Comparison of ENCODE assay signal across 8 mouse cellular contexts in genomic region chr2:129129987-129130545, GRCm38 (mm10). TPM values are rescaled to one million over a fixed set of nuclear protein-coding genes. Genes with fewer than 3 reads are reported as not detected.
DNase-seq lines count a peak whose midpoint lies in the region; ATAC-seq and TF ChIP-seq lines count a peak whose summit lies in the region.

No protein-coding gene starts in this region.

- WGBS in kidney, adult 2 months = 36% methylated on average over 18 of the region's 18 CpGs
- 37% methylated on average over 18 of the region's 18 CpGs for WGBS in embryonic facial prominence, embryonic 14.5 days
- WGBS in hindbrain, postnatal 0 days = 29% methylated on average over 18 of the region's 18 CpGs
- 33% methylated on average over 18 of the region's 18 CpGs for WGBS in lung, embryonic 16.5 days

- H3K9ac ChIP-seq in embryonic facial prominence, embryonic 14.5 days (ENCODE audit: low read depth, low read length) = peak overlapping the region; percentile 60
- peak overlapping the region; percentile 46 for H3K9ac ChIP-seq in hindbrain, postnatal 0 days (replicated peaks; ENCODE audit: low read length)
- H3K9ac ChIP-seq in lung, embryonic 16.5 days (ENCODE audit: low read length) = peak overlapping the region; percentile 72

- peak overlapping the region; percentile 97 for H3K4me3 ChIP-seq in kidney, adult 2 months (ENCODE audit: insufficient read depth, low read depth, low read length)
- H3K4me3 ChIP-seq in embryonic facial prominence, embryonic 14.5 days (ENCODE audit: low read depth, low read length) = peak overlapping the region; percentile 75
- peak overlapping the region; percentile 57 for H3K4me3 ChIP-seq in hindbrain, postnatal 0 days (ENCODE audit: low read length)
- peak overlapping the region; percentile 63 for H3K4me3 ChIP-seq in lung, embryonic 16.5 days (ENCODE audit: low read length)

- peak; percentile 12 for ATAC-seq in embryonic facial prominence, embryonic 14.5 days (ENCODE audit: low read depth)
- ATAC-seq in hindbrain, postnatal 0 days = peak; percentile 52
- peak; percentile 41; the same call in 1 of the 2 replicates for ATAC-seq in lung, embryonic 16.5 days (ENCODE audit: low read depth)

- no peak for TF ChIP-seq POLR2A in kidney, adult 2 months (IDR thresholded peaks at IDR 0.05; ENCODE audit: low read depth, low read length)

- H3K36me3 ChIP-seq in kidney, adult 2 months (ENCODE audit: control insufficient read depth, insufficient read depth, low read length) = no peaks in the 10 kb centered on the region; the same call in 1 of the 2 replicates
- H3K36me3 ChIP-seq in embryonic facial prominence, embryonic 14.5 days (ENCODE audit: control insufficient read depth, insufficient read depth, low read length) = peaks cover 53% of the 10 kb centered on the region
- H3K36me3 ChIP-seq in hindbrain, postnatal 0 days (ENCODE audit: insufficient read depth, low read length) = peaks cover 28% of the 10 kb centered on the region; the same call in 1 of the 2 replicates
- H3K36me3 ChIP-seq in lung, embryonic 16.5 days (ENCODE audit: control insufficient read depth, insufficient read depth, low read length) = peaks cover 34% of the 10 kb centered on the region

- H3K4me1 ChIP-seq in kidney, adult 2 months (ENCODE audit: control insufficient read depth, insufficient read depth, low read length) = peaks cover 5% of the 10 kb centered on the region; the same call in 1 of the 2 replicates
- peaks cover 8% of the 10 kb centered on the region; the same call in 1 of the 2 replicates for H3K4me1 ChIP-seq in embryonic facial prominence, embryonic 14.5 days (ENCODE audit: control insufficient read depth, insufficient read depth, low read length)
- peaks cover 11% of the 10 kb centered on the region for H3K4me1 ChIP-seq in hindbrain, postnatal 0 days (ENCODE audit: insufficient read depth, low read length)
- H3K4me1 ChIP-seq in lung, embryonic 16.5 days (replicated peaks; ENCODE audit: control insufficient read depth, insufficient read depth, low read length) = peaks cover 12% of the 10 kb centered on the region

- H3K27me3 ChIP-seq in kidney, adult 2 months (replicated peaks; ENCODE audit: control insufficient read depth, insufficient read depth, low read length) = no peaks in the 10 kb centered on the region
- no peaks in the 10 kb centered on the region for H3K27me3 ChIP-seq in embryonic facial prominence, embryonic 14.5 days (replicated peaks; ENCODE audit: control insufficient read depth, insufficient read depth, low read length)
- H3K27me3 ChIP-seq in hindbrain, postnatal 0 days (ENCODE audit: insufficient read depth, low read length) = no peaks in the 10 kb centered on the region
- H3K27me3 ChIP-seq in lung, embryonic 16.5 days (ENCODE audit: control insufficient read depth, insufficient read depth, low read depth, low read length) = no peaks in the 10 kb centered on the region

- H3K27ac ChIP-seq in kidney, adult 2 months (ENCODE audit: insufficient read depth, low read depth, low read length) = peak overlapping the region; percentile 76
- H3K27ac ChIP-seq in embryonic facial prominence, embryonic 14.5 days (replicated peaks; ENCODE audit: low read depth, low read length) = peak overlapping the region; percentile 94
- H3K27ac ChIP-seq in hindbrain, postnatal 0 days = peak overlapping the region; percentile 88
- H3K27ac ChIP-seq in lung, embryonic 16.5 days (ENCODE audit: low read length) = peak overlapping the region; percentile 94

- 0 out of 2 replicates have a peak, but pooled peaks cover 6% of the 10 kb centered on the region for H3K9me3 ChIP-seq in embryonic facial prominence, embryonic 14.5 days (ENCODE audit: control insufficient read depth, low read length)
- H3K9me3 ChIP-seq in hindbrain, postnatal 0 days (ENCODE audit: low read length) = no peaks in the 10 kb centered on the region
- H3K9me3 ChIP-seq in lung, embryonic 16.5 days (ENCODE audit: control insufficient read depth, low read length) = peaks cover 12% of the 10 kb centered on the region

- TF ChIP-seq CTCF in kidney, adult 2 months (conservative IDR thresholded peaks at IDR 0.05; ENCODE audit: insufficient read depth, insufficient read length, low read depth, low read length) = no peak
- no peak; the same call in 1 of the 2 replicates for TF ChIP-seq CTCF in hindbrain, postnatal 0 days (IDR thresholded peaks at IDR 0.05; ENCODE audit: low read depth)

- DNase-seq in kidney, adult 2 months = no peak
- no peak for DNase-seq in kidney, postnatal 14 days
- peak; percentile 24 for DNase-seq in MEL-GATA-1-ER (ENCODE audit: extremely low read depth, low read depth)
- peak; percentile 7 for DNase-seq in embryonic facial prominence, embryonic 14.5 days (ENCODE audit: low spot score)
- DNase-seq in hindbrain, postnatal 0 days (ENCODE audit: low spot score) = no peak
- peak; percentile 24 to 36 for DNase-seq in spleen, adult 18-20 months
- DNase-seq in urinary bladder, postnatal 14 days (ENCODE audit: low spot score) = no peak

- H3K4me2 ChIP-seq in embryonic facial prominence, embryonic 14.5 days (ENCODE audit: low read depth, low read length) = peak overlapping the region; percentile 87
- H3K4me2 ChIP-seq in hindbrain, postnatal 0 days (ENCODE audit: low read depth, low read length) = peak overlapping the region; percentile 76
- H3K4me2 ChIP-seq in lung, embryonic 16.5 days (ENCODE audit: low read depth, low read length) = peak overlapping the region; percentile 82

RNA-seq across cellular contexts. Expression of gene Chchd5, which starts 0.6 kb away (rescaled TPM):
- 43.1 and 46.8 TPM in 2 replicates for polyA plus RNA-seq in kidney, adult 2 months (2012; rRNA removed)
- 25.8 and 30.3 TPM in 2 replicates for polyA plus RNA-seq in embryonic facial prominence, embryonic 14.5 days (2014; fragmentation: Nextera tagmentation; extraction: Ambion mirVana)
- 20.3 and 27.5 TPM in 2 replicates for total RNA-seq in hindbrain, postnatal 0 days (2014; rRNA removed)
- polyA plus RNA-seq in hindbrain, postnatal 0 days (2015; fragmentation: Nextera tagmentation; extraction: Ambion mirVana) = 19.1 and 19.8 TPM in 2 replicates
- polyA plus RNA-seq in lung, embryonic 16.5 days (2015; fragmentation: Nextera tagmentation; extraction: Ambion mirVana) = 28.3 and 31.1 TPM in 2 replicates

RNA-seq across cellular contexts. Expression of gene Polr1b, which starts 29.3 kb away (rescaled TPM):
- polyA plus RNA-seq in kidney, adult 2 months (2012; rRNA removed) = 16.7 and 17.3 TPM in 2 replicates
- 9.2 and 11.5 TPM in 2 replicates for polyA plus RNA-seq in embryonic facial prominence, embryonic 14.5 days (2014; fragmentation: Nextera tagmentation; extraction: Ambion mirVana)
- 20.9 and 21.8 TPM in 2 replicates for total RNA-seq in hindbrain, postnatal 0 days (2014; rRNA removed)
- 10.5 and 11.3 TPM in 2 replicates for polyA plus RNA-seq in hindbrain, postnatal 0 days (2015; fragmentation: Nextera tagmentation; extraction: Ambion mirVana)
- 20.2 and 22.4 TPM in 2 replicates for polyA plus RNA-seq in lung, embryonic 16.5 days (2015; fragmentation: Nextera tagmentation; extraction: Ambion mirVana)

Comparison
In these comparisons a context has a peak if more than half of its experiments do, and no peak if none do; other contexts are left out.
1. DNase-seq: peak in MEL-GATA-1-ER (single experiment), embryonic facial prominence, embryonic 14.5 days (single experiment) and spleen, adult 18-20 months (2 of 2); none in kidney, adult 2 months (single experiment), kidney, postnatal 14 days (single experiment), hindbrain, postnatal 0 days (single experiment) and urinary bladder, postnatal 14 days (single experiment).
2. Peak in every context shown above with its lines, with median percentiles within 50 percentile points of each other: H3K27ac ChIP-seq, H3K4me3 ChIP-seq, ATAC-seq, H3K4me2 ChIP-seq and H3K9ac ChIP-seq.